Mouse (Mus musculus) mature B cell (primary cell): ENCODE results near the gene Cep68.
"Not testable (repeated sequence)": the region's sequence is repeated elsewhere in the genome, so short reads cannot be mapped to it uniquely, and the experiment has no call there.

Experiments
- in situ Hi-C: fragments of 300-500 bp; cut with MboI; formaldehyde crosslinking; loops from 2 replicates; pipeline ENCODE4 v1.14.3; 2019

Gene Cep68

DNA sequence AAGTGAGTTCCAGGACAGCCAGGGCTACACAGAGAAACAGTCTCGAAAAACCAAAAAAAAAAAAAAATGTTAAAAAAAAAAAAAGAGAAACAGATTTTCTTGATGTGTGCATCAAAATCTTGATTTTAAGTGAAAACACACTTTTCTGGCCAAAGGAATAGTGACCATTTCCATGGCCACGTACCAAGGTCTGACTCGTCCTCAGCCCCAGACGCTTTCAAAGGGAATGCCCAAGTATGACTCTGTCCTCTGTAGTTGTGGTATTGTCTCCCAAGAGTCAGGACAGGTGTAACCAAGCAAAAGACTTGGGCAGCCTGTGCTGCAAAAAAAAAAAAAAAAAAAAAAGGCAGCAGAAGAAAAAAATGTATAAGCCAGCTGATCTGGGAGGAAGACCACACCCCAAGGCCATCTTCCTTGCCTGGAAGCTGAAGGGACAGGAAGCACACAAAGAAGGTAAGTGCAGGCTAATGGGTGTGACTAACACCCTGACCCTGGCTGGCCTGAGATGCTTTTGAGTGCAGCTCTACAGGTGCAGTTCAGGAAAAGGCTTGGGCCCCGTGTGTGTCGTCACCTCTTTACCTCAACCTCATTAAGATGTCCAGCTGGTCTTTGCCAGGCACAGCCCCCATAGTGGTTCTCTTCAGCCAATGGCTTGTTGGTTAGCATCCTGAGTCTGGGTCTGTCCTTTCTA, 6.7 kb downstream of the Cep68 start:
- in situ Hi-C loops, result no loop called here

- in situ Hi-C loops, result no loop called here
Measured at GRCm38 (mm10) chr11:20241311-20241710, 7.9 kb downstream of the Cep68 start.

DNA sequence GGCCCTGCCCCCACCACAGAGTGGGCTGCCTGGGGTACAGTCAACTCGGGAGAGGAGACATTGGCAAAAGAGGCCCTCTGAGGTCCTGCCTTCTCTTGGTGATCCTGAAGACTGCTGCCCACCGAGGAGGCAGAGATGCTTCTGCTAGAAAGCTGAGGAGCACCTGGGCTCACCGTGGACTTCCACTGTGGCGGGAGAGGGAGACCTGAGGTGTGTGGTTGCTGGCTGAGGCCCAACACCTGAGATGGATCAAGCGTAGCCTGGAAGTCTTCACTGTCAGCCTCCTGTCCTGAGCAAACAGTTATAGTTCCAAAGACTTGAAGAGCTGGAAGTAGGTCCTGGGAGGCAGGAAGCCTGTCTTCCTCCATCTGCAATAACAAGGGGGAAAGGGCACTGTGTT, 8.9 kb downstream of the Cep68 start:
- in situ Hi-C loops, result no loop called here

DNA sequence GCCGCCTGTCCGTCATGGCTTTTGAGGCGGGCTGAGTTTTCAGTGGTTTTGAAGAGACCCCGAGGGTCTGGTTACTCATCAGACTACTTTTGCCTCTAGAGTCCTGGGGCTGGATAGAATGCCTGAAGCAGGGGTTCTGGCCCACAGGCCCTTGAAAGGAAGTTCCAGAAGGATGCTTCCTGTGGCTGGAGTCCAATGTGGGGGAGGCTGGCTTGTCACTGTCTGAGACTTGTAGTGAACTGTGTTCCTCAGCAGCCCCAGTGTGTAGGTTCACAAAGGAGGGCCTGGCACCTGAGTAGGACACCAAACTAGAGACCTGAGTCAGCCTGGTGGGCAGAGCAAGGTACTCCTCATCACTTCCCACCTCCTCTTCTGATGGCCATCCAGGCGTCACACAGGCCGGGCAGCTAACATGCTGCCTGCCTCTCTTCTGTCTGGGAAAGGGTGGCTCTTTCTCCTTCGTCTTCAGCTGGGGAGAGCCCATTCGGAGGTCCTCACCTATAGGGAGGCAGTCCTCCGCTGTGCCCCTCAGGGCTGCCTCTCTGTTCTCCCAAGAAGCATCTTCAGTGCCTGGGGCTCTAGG, 9.9 kb downstream of the Cep68 start:
- in situ Hi-C loops, result no loop called here

DNA sequence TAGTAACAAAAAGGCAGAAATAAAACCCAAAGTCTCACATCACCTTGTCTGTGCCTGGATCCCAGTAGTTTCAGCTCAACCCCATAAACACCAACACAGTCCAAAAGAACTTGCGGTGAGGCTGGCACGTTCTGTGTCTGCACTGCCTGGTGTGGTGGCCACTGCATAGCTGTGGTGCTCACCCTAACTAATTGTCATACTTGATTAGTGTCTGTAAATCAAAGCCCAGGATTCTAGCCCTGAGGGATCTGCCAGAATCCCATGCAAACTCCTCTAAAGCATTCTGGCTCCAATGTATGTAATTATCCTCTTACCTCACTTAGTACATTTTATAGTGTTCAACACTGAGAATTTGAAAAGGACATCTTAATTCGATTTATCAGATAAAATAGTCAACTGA, 11.3 kb downstream of the Cep68 start:
- in situ Hi-C loops, result no loop called here

GRCm38 (mm10) chr11:20237018-20237417, 12.2 kb downstream of the Cep68 start:
- in situ Hi-C loops, result no loop called here

GRCm38 (mm10) chr11:20234233-20234632, 15.0 kb downstream of the Cep68 start:
- in situ Hi-C loops, result no loop called here

GRCm38 (mm10) chr11:20232016-20232755, 17.0 kb downstream of the Cep68 start:
- in situ Hi-C loops, result no loop called here

- in situ Hi-C loops, result no loop called here
Measured at GRCm38 (mm10) chr11:20231128-20231878, 17.9 kb downstream of the Cep68 start.

DNA sequence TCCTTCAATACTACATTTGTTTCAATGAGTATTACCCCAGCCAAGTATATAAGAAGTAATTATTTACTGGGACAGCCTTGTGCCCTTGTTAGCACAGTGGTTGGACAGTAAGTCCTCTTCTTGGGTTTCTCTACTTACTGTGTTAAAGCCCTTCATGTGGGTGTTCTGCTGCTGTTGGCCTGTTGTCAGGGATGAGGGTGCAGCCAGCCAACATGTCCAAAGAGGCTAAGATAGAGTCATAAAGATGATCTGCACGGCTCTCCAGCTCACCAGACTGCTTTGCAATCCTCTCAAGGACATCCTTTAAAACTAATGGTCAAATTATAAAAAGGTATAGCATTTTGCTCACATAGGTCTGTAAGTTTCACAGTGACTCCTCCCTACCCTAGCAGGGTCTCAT, 18.9 kb downstream of the Cep68 start:
- in situ Hi-C loops, result no loop called here

DNA sequence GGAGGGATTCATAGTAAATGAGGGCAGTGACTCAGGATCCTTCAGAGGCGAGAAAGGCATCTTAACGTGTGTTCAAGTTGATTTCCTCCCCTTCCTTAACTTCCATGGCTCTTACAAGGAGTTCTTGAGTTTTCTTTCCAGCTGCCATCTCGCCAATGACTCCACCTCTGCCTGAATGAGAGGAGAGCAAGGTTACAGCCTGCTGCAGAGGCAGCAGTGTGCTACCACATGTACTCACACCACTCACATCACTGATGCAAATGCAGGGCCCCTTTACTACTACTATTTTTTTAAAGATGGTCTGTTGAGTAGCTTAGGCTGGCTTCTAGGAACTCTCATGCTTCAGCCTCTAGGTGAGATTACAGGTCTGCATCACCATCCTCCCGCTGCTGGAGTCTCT, 19.9 kb downstream of the Cep68 start:
- in situ Hi-C loops, result no loop called here

DNA sequence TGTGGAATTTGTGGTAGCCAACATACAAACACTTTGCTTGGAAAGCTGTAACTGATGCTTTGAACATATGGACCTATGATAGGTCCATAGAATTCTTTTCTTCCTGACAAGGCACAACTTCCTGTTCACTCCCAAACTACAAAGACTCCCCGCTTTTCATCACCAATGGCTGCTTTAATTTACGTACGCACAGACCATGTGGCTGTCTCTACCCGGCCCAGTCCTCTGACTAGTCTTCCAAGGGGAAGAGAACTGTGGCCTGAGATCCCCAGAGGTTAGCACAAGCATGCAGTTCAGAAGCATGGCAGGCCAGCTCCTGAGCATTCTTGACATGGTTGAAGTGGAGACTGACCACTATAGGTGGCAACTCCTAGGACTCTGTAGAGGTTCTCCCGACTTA, 20.6 kb downstream of the Cep68 start:
- in situ Hi-C loops, result no loop called here

GRCm38 (mm10) chr11:20225938-20226337, 23.3 kb downstream of the Cep68 start:
- in situ Hi-C loops, result no loop called here

DNA sequence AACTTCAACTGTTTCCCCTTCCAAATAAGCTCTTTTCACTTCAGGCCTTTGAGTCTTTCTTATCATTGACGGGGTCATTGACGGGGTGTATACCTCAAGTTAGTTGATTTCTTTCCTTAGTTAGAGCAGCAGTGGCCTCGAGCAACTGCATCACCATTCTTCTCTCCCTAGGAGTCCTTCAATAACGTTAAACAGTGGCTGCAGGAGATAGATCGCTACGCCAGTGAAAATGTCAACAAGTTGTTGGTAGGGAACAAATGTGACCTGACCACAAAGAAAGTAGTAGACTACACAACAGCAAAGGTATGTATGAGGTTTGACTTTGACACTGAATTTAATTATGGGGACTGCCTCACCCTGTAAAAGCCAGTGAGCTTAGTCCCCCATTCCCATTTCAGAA, 25.0 kb downstream of the Cep68 start:
- in situ Hi-C loops, result no loop called here

DNA sequence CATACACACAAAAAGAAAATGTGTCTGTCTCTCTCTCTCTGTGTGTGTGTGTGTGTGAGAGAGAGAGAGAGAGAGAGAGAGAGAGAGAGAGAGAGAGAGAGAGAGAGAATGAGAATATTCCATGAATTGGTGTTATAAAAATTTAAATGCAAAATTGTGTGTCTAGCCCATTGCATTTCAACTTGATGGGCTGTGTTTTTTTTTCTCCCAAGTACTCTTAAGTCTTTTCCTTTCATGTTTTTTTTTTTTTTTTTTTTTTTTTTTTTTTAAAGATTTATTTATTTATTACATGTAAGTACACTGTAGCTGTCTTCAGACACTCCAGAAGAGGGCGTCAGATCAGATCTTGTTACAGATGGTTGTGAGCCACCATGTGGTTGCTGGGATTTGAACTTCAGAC, 27.6 kb downstream of the Cep68 start:
- in situ Hi-C loops, result not testable (repeated sequence)

- in situ Hi-C loops, result no loop called here
Measured at GRCm38 (mm10) chr11:20217227-20217626, 32.0 kb downstream of the Cep68 start.

DNA sequence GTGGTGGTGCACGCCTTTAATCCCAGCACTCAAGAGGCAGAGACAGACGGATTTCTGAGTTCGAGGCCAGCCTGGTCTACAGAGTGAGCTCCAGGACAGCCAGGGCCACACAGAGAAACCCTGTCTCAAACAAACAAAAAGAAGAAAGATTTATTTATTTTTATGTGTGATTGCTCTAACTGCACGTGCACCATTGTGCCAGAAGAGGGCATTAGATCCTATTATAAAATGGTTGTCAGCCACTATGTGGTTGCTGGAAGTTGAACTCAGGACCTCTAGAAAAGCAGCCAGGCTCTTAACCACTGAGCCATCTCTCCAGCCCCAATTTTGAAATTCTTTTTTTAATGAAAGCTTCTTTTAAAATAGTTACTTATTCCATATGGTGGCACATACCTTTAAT, 32.8 kb downstream of the Cep68 start:
- in situ Hi-C loops, result no loop called here

- in situ Hi-C loops, result no loop called here
Measured at GRCm38 (mm10) chr11:20214779-20215178, 34.5 kb downstream of the Cep68 start.

- in situ Hi-C loops, result no loop called here
Measured at GRCm38 (mm10) chr11:20211838-20212237, 37.4 kb downstream of the Cep68 start.

- in situ Hi-C loops, result no loop called here
Measured at GRCm38 (mm10) chr11:20207589-20207988, 41.6 kb downstream of the Cep68 start.

DNA sequence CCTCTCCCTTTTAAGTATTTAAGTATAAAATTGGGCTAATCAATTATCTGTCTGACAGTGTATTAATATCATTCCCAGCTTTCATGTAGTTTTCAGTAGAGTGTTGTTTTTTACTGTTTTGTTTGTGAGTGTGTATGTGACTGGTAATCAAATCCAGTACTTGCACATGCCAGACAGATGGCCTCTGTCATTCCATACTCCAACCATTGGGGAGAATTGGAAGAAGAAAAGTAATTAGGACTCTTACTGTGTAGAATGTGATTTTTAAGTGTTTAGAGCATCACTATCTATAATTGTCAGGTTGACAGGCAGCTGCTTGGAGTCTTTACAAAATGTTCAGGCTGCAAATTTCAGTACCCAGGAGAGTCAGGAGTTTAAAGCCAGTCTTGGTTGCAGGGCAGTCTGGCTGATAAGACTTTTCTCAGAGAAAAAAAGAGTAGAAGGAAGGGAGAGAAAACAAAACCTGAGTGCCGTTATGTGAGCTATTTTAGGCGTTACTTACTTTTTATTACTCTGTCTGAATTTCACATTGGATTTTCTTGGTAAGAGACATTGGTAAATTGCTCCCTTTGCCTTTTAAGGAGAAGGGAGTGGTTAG, 42.5 kb downstream of the Cep68 start:
- in situ Hi-C loops, result no loop called here

DNA sequence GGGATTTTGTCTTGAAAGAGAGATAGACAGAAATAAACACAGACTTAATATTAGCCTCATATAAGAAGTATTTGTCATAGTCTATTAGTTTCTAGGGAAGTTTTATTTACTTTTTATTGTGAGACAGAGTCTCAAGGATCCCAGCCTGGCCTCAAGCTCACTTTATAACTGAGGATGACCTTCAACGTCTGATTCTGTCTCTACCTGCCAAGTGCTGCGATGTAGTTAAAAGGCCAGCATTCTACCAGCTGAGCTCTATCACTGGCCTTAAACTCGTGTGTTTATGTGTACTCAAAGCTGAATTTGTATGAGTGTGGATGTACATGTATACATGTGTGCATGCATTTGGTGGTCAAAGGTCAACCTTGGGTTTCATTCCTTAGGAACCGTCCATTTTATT, 43.7 kb downstream of the Cep68 start:
- in situ Hi-C loops, result no loop called here
